Mouse (Mus musculus) thymus, adult 2 months (tissue): ENCODE data around the gene Pacrg.

Experiments used
- CTCF ChIP-seq: fragments of 200-500 bp; IDR thresholded peaks from 2 replicates; pipeline ENCODE4 v1.5.1; 2012; ENCODE audit warnings: mild to moderate bottlenecking, control low read depth, low read length, moderate library complexity, borderline replicate concordance; ENCODE audit not compliant: control insufficient read depth, poor library complexity, insufficient read depth; ENCODE audit errors: extremely low read depth
- POLR2A ChIP-seq: fragments of 200-500 bp; IDR thresholded peaks from 2 replicates; pipeline ENCODE4 v1.6.1; 2012; ENCODE audit warnings: mild to moderate bottlenecking, low read length, control low read depth, moderate library complexity; ENCODE audit not compliant: control insufficient read depth, poor library complexity, insufficient read depth; ENCODE audit errors: extremely low read depth

- TF ChIP-seq POLR2A = no peak
- no peak for TF ChIP-seq CTCF
Observed at GRCm38 (mm10) chr17:10367044-10367443, 473.1 kb downstream of the Pacrg start.
